Mouse (Mus musculus) CD4-positive, CD25-positive, alpha-beta regulatory T cell, adult 2 months (primary cell): ENCODE data around the gene Myo1f.

Experiments
- DNase-seq: peaks from one replicate; pipeline ENCODE4 v3.0.0-alpha.2; 2012; ENCODE audit warnings: low read depth, low spot score

The Myo1f gene

GRCm38 (mm10) chr17:33555223-33555855 lies at the start of gene Myo1f:
Gene Myo1f (plus strand): TSS chr17:33555707.
- DNase-seq: peak; percentile 62

GRCm38 (mm10) chr17:33508386-33508785 lies 47.1 kb upstream of the Myo1f start:
- DNase-seq: no peak

DNA sequence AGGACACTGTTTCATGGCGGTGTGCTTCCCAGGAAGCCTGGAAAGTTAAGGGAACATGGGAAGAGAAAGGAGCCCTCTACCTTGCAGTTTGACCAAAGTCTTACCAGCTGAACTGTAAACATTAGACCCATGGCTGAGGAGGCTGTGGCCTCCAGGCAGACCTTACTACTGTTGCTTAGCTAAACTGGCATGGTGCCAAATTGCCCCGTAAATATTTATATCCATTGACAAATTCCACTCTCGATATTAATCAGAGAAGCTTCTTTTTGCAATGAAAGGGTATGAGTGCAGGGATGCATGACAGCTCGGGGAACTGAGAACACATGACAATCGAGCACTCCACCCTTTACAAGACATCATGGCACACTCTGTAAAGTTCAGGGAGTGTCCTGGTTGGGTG lies 45.3 kb upstream of the Myo1f start:
- no peak for DNase-seq

- DNase-seq: no peak
These were observed 42.8 kb upstream of the Myo1f start for GRCm38 (mm10) chr17:33512441-33513415.

GRCm38 (mm10) chr17:33513874-33514273 lies 41.6 kb upstream of the Myo1f start:
- DNase-seq: peak; percentile 52

GRCm38 (mm10) chr17:33520366-33520765 lies 35.1 kb upstream of the Myo1f start:
- DNase-seq: no peak

- no peak for DNase-seq
These were observed 32.0 kb upstream of the Myo1f start for GRCm38 (mm10) chr17:33523431-33523917.

GRCm38 (mm10) chr17:33523918-33524755 lies 31.4 kb upstream of the Myo1f start, which contains the start of gene Adamts10:
Gene Adamts10 (plus strand): TSS chr17:33524204.
- DNase-seq: peak; percentile 87

- DNase-seq: peak; percentile 21
These were observed 30.6 kb upstream of the Myo1f start for GRCm38 (mm10) chr17:33524806-33525373.

DNA sequence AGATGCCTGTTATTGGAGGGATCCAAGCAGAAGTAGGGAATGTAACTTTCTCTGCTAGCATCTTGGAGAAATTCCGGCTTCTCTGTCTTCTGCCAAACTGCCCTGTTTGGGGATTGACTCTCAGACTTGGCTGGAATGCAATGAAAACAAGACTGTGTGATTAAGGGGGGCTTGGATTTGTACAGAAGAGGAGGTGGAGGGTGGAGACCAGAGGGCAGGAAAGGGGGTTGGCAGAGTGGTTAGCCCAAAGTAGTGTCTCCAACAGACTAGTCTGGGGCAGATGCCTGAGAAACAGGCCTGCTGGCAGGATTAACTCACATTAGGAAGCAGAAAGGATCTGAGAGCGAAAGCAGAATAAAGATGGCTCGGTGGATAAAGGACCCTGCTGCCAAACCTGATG lies 29.0 kb upstream of the Myo1f start:
- DNase-seq: no peak

DNA sequence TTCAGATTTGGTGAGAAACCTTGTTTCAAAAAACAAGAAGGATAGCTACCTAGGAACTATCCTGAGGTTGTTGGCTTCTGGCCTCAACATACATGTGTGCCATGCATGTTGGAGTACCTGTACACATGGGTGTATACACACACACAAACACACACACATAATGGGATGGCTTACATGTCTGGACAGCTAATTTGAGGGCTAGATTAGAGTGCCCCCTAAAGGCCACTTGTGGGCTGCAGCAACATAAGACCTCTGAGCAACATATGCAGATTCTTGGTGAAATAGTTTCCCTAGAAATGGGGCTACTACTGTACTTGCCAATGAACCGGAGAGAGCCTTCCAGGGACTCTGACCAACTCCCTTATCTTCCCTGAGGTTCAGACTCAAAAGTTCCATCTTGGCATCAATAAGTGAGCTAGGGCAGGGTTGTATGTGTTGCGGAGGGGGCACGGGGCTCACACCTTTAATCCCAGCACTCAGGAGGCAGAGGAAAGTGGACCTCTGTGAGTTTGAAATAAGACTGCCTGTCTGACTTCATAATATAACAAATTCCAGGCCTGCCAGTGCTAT lies 16.3 kb upstream of the Myo1f start:
- DNase-seq: peak; percentile 77

DNA sequence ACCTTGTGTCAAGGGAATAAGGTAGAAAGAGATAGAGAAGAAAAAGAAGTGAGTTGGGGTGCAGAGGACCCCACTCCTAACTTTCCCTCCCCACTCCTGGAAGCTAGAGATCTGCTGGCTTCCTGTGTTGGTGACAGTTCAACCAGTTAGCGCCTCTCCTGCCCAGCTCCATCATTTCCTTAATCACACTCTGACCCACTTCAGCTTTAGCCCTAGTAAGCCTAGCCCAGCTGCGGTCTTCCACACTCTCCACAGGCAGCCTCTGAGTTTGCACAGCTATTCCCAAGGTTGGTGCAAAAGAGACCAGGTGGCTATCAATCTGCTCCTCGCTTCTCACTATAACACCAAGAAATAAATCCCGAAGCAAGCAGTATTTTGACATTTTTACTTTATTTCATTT lies 15.6 kb upstream of the Myo1f start:
- no peak for DNase-seq

DNA sequence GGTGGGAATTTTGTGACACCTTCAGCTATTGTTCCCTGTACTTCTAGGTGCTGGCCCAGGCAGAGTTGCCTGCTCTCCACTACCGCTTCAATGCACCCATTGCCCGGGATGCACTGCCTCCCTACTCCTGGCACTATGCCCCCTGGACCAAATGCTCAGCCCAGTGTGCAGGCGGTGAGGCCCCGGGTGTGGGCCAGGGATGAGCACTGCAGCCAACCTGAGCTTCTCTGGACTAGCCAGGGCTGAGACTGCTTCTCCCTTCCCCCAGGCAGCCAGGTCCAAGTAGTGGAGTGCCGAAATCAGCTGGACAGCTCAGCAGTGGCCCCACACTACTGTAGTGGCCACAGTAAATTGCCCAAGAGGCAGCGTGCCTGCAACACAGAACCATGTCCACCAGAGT lies 6.3 kb upstream of the Myo1f start:
- no peak for DNase-seq

DNA sequence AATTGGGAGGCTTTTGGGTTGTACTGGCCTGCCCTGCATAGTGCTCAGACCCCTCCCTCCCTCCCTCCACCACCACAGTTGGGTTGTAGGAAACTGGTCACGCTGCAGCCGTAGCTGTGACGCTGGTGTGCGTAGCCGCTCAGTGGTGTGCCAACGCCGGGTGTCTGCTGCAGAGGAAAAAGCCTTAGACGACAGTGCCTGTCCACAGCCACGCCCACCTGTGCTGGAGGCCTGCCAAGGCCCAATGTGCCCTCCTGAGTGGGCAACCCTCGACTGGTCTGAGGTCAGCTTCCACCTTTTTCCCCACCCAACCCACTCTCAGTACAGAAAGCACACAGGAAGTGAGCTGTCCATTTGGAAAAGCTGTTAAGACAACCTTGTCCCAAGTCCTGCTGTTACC lies 5.1 kb upstream of the Myo1f start:
- DNase-seq: no peak

DNA sequence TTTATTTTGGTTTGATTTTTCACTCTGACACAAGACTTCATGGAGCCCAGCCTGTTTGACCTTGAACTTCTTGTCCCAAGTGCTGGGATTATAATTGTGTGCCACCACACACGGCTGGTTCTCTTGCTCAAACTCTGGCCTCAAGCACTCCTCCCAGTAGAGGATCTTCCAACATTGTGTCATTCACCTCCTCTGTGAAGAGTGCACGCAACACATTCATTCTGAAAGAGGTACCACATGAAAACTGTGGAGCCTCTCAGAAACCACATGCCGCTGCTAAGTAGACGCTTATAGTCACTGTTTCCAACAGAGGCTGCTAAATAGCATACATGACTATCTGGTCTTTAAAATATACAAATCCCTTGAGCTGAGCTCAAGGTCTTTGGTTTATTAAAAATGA lies 3.4 kb upstream of the Myo1f start:
- DNase-seq: no peak

DNA sequence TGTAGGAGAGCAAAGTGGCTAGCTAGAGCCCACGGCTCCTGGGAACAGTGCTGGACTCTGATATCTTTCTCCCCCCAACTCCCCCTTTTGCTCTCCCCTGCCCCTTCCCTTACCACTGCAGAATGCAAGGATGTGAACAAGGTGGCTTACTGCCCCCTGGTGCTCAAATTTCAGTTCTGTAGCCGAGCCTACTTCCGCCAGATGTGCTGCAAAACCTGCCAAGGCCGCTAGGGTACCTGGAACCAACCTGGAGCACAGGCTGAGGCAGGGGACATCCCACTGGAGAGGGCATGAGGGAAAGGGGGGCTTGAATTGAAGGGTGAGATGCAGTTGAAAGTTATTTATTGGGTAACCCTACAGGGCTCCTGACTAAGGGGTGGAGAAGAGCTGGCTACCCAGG lies 2.5 kb upstream of the Myo1f start:
- peak; percentile 75 for DNase-seq

DNA sequence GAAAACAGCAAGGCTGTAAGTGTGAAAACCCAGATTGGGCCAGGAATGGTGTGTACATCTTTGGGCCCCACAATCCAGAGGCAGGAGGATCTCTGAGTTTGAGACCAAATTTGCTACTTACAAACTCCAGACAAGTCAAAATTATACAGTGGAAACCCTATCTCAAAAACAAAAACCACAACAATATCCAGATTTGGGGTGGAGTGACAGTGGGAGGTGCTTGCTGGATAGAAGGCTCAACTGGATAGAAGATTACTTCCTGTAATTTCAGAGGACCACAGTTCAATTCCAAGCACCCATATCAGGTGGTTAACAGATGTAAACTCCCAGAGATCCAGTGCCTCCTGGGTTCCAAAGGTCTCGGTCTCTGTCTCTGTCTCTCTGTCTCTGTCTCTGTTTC lies 971 bp upstream of the Myo1f start:
- DNase-seq: no peak

- no peak for DNase-seq
These were observed 2.4 kb downstream of the Myo1f start for GRCm38 (mm10) chr17:33557922-33558321.

- DNase-seq: peak; percentile 28
These were observed 8.1 kb downstream of the Myo1f start for GRCm38 (mm10) chr17:33563527-33564076.

DNA sequence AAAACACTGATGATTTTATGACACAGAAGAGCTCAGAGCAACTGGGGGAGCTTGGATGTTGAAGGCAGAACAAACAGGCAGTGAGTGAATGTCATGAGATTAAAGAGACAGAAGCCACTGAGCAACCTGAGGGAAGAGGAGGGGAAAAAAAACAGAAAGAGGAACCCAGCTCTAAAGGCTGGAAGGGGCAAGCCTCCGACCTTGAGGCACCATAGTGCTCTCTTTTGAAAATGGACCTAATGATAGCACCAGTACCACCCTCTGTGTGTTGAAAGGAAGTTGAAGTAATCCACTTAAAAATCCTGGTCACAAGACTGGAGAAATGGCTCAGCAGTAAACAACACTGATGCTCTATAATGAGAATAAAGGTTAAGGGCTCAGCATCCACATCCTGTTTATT lies 9.1 kb downstream of the Myo1f start:
- no peak for DNase-seq

- DNase-seq: no peak
These were observed 10.7 kb downstream of the Myo1f start for GRCm38 (mm10) chr17:33566182-33566581.
